Mouse (Mus musculus) embryonic fibroblast, embryonic 13.5 days (primary cell): ENCODE data around the gene Helt.

Experiments used
- CTCF ChIP-seq: IDR thresholded peaks from 2 replicates; pipeline ENCODE4 v1.5.1; 2011; ENCODE audit warnings: mild to moderate bottlenecking, control low read depth, low read length, moderate library complexity, borderline replicate concordance; ENCODE audit not compliant: insufficient read depth
- POLR2A ChIP-seq: IDR thresholded peaks from 2 replicates; pipeline ENCODE4 v1.6.1; 2011; ENCODE audit warnings: low read depth, mild to moderate bottlenecking, control low read depth, low read length, moderate library complexity

- TF ChIP-seq CTCF (peak; percentile 63; the same call in 1 of the 2 replicates), POLR2A (no peak)
Observed at GRCm38 (mm10) chr8:46281536-46281935, 12.9 kb downstream of the Helt start.
